Comparison of ENCODE assay signal across 14 mouse cellular contexts in the genomic region with DNA sequence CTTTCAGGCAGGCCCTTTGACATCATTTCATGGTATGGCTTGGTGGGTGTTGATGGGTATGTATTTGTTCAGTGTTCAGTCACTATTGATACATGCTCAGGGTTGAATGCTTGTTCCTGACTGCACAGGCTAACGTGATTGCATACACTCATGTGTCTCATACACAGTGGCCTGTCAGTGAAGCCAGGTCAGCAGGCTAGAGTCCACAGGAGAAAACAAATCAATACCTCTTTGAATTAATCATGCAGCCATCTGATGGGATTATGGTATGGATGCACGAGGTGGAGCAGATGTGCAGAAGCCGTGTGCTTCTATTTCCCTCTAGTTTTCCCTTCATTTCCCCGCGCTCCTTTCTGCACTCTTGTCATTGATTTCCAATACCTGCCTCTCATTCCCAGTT.
"Had no signal": no experiment of that assay in that cellular context is flagged by ENCODE, and none has a peak within 500 bp of the region (broad histone marks: within the 10 kb centered on the region; RNA-seq: fewer than 3 reads in every experiment).

No protein-coding gene starts in this region.

- H3K9me3 ChIP-seq: limb, embryonic 12.5 days; liver, embryonic 13.5 days; lung, embryonic 15.5 days had no signal

- H3K36me3 ChIP-seq: limb, embryonic 12.5 days; liver, embryonic 13.5 days; lung, embryonic 15.5 days had no signal

- H3K27ac ChIP-seq: limb, embryonic 12.5 days; liver, embryonic 13.5 days; lung, embryonic 15.5 days; macrophage had no signal

- H3K9ac ChIP-seq: limb, embryonic 12.5 days; liver, embryonic 13.5 days; liver, postnatal 0 days; lung, embryonic 15.5 days had no signal

- H3K4me3 ChIP-seq: layer of hippocampus, adult 2 months; limb, embryonic 12.5 days; liver, embryonic 13.5 days; lung, embryonic 15.5 days had no signal

- H3K4me2 ChIP-seq: limb, embryonic 12.5 days; liver, embryonic 13.5 days; lung, embryonic 15.5 days had no signal

- H3K4me1 ChIP-seq: limb, embryonic 12.5 days; liver, embryonic 13.5 days; lung, embryonic 15.5 days had no signal

- H3K27me3 ChIP-seq: limb, embryonic 12.5 days; liver, embryonic 13.5 days; lung, embryonic 15.5 days had no signal

- DNase-seq: kidney, adult 18-20 months; kidney, postnatal 10 days; kidney, postnatal 4 days; liver; liver, embryonic 13.5 days; liver, postnatal 0 days; lung, postnatal 14 days; spleen, adult 18-20 months; thymus, adult 18-20 months; thymus, postnatal 14 days had no signal

- ATAC-seq: liver, postnatal 0 days had no signal
